Mouse (Mus musculus): ENCODE results near the gene Scnn1a.

Scnn1a gene

DNA sequence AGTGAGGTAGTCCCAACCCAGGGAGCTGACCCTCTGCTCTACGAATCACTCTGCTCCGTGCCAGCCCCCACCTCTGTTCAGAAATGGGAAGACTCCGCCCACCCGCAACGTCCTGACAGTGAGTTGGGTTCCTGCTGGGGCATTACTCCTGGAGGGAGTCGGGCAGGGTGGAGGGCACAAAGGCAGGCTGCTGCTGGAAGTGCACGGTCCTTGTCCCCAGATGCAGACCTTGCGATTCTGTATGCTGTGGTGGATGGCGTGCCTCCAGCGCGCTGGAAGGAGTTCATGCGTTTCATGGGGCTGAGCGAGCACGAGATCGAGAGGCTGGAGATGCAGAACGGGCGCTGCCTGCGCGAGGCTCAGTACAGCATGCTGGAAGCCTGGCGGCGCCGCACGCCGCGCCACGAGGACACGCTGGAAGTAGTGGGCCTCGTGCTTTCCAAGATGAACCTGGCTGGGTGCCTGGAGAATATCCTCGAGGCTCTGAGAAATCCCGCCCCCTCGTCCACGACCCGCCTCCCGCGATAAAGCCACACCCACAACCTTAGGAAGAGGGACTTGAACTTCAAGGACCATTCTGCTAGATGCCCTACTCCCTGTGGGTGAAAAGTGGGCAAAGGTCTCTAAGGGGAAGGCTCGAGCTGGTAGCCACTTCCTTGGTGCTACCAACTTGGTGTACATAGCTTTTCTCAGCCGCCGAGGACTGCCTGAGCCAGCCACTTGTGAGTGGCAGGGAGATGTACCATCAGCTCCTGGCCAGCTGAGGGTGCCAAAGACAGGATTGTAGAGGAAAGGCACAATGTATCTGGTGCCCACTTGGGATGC lies 41.2 kb downstream of the Scnn1a start:
- CTCF ChIA-PET: interaction anchor here in 3 of 4 experiments (0.6 to 1.5 kb wide), 20 partner anchors 9 to 242 kb away, joined by 3 to 6 read pairs (median 4); partner anchors contain the start of gene Tnfrsf1a (in 1 of the 3)
- POLR2A ChIA-PET: interaction anchor here in 3 of 4 experiments (0.7 to 5.0 kb wide), 13 partner anchors 10 to 196 kb away, joined by 3 to 41 read pairs (median 5); partner anchors contain the start of genes Plekhg6 (in 1 of the 3) and Tnfrsf1a (in 1 of the 3)

DNA sequence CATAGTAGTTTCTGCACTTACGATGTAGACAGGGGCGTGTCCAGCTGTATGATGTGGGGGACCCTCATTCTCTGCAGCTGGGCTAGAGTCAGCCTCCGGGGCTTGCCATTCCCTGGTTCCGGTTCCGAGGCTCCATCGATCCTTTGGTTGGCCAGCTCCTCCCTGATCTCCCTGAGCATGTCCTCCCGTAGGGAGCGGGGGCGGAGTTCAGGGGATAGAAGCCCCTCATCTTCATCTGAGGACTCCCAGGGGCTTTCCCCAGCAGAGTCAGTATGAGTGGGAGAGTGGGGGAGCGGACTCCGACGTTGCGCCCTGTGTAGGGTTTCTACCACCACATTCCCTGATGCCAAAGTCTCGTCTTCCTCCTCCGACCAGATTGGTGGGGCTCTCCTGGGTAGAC lies 42.6 kb downstream of the Scnn1a start:
- POLR2A ChIA-PET: interaction anchor here in 3 of 4 experiments (0.5 to 5.0 kb wide), 26 partner anchors 8 to 230 kb away, joined by 3 to 41 read pairs (median 7); partner anchors contain the start of genes Plekhg6 (in 1 of the 3) and Tnfrsf1a (in 1 of the 3)
- CTCF ChIA-PET: interaction anchor here in 3 of 4 experiments (0.7 to 2.8 kb wide), 14 partner anchors 14 to 240 kb away, joined by 3 to 16 read pairs (median 3); partner anchors contain the start of gene Tnfrsf1a (in 1 of the 3)

DNA sequence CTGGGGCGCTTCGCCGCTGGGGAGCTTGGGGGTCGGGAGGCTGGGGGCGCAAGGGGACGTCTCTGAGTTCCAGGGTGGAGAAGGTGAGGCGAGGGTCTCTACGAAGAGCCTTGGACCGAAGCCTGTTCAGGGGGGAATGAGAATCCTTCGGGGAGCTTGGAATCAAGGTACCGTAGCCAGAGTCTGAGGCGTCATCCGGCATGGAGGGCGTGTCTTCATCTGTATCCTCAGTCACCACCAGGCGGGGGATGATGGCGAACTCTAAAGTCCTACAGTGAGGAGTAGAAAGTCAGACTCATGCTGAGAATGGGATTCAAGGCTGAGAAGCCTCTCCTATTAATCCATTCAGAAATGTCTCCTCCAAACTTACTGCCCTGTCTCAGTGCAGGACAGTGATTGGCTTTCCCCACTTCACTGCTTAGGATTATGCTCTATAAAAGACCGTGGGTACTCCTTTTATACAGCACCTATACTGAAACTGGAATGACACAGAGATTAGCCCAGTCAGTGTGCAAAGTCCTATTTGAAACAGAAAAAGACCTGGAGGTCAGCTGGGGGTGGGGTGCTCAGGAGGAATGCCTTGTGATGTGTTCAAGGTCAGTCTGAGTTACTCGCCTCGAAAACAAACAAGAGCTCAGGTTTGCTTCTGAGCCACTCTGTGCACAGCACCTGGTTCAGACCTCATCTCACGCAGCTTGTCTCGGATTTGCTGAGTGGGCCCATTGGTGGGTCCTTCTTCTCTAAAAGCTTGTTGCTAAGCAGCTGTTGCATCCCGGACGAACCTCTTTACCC lies 43.2 kb downstream of the Scnn1a start:
- ChIA-PET POLR2A (interaction anchor here in 3 of 4 experiments (0.5 to 5.0 kb wide), 62 partner anchors 8 to 622 kb away, joined by 3 to 41 read pairs (median 5); partner anchors contain the start of genes Mrpl51 (in 2 of the 3), Ncapd2 (in 2 of the 3), Tnfrsf1a (in 2 of the 3) and Grcc10 (in 1 of the 3)), CTCF (interaction anchor here (0.5 to 2.8 kb wide), 37 partner anchors 9 to 1279 kb away, joined by 3 to 16 read pairs (median 3); no protein-coding TSS in a partner anchor)

DNA sequence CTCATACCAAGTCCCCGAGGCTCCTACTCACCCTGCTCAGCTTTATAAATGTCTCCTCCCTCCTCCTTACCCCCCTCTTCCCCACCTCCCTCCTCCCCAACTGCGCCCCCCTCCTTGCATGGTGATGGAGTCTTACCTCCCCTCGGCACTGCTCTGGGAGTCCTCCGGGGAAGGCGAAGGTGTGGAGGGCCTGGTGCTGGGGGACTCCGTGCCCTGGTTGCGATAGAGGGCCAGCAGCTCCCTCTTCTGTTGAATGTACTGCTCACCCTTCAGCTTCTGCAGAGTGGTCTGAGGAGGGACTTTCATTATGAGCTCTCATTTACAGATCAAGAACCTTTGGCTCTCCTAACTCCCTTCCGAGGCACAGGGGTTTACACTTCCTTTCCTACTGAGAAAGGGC lies 44.0 kb downstream of the Scnn1a start:
- CTCF ChIA-PET: interaction anchor here (0.5 to 2.8 kb wide), 31 partner anchors 9 to 879 kb away, joined by 3 to 16 read pairs (median 4); no protein-coding TSS in a partner anchor

DNA sequence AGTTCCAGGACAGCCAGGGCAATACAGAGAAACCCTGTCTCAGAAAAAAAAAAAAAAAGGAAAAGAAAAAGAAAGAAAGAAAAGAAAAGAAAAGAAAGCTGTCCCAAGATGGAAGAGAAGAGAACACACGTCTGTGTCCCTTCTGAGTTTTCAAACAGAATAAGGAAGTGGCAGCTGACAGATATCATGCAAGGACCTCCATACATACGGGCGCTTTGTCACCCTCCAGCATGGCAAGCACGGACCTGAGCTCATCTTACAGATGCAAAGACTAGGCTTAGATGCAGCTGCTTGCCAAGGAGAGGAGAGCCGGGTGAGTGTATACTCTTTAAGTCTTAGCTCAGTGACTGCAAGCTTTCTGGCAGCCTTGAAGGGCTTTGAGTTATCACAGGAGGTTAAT lies 45.1 kb downstream of the Scnn1a start:
- ChIA-PET POLR2A (interaction anchor here in 3 of 4 experiments (0.9 to 5.0 kb wide), 13 partner anchors 8 to 80 kb away, joined by 3 to 41 read pairs (median 10); partner anchors contain the start of genes Plekhg6 (in 1 of the 3), Tnfrsf1a (in 1 of the 3) and Tuba3a (in 1 of the 3)), CTCF (interaction anchor here in 3 of 4 experiments (0.7 to 2.8 kb wide), 10 partner anchors 22 to 237 kb away, joined by 3 to 16 read pairs (median 4); no protein-coding TSS in a partner anchor)

More for the DNA sequence above, 44.0 kb downstream of the Scnn1a start:
- POLR2A ChIA-PET: interaction anchor here in 3 of 4 experiments (0.6 to 5.0 kb wide), 60 partner anchors 7 to 623 kb away, joined by 3 to 41 read pairs (median 5); partner anchors contain the start of genes Mrpl51 (in 2 of the 3), Ncapd2 (in 2 of the 3), Tnfrsf1a (in 2 of the 3) and Grcc10 (in 1 of the 3)

DNA sequence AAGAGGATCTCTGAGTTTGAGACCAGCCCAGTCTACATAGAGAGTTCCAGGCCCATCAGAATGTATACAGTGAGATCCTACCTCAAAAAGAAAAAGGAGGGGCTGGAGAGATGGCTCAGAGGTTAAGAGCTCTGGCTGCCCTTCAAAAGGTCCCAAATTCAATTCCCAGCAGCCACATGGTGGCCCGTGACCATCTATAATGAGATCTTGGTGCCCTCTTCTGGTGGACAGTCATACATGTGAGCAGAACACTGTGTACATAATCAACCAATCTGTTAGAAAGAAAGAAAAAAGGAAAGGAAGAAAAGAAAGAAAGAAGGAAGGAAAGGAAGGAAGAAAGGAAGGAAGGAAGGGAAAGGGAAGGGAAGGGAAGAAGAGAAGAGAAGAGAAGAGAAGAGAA lies 45.7 kb downstream of the Scnn1a start:
- ChIA-PET CTCF (interaction anchor here in 3 of 4 experiments (0.7 to 1.9 kb wide), 8 partner anchors 23 to 235 kb away, joined by 3 to 8 read pairs (median 4); no protein-coding TSS in a partner anchor), POLR2A (interaction anchor here in 3 of 4 experiments (0.9 to 6.6 kb wide), 9 partner anchors 8 to 81 kb away, joined by 3 to 35 read pairs (median 5); partner anchors contain the start of gene Tuba3a (in 1 of the 3))

DNA sequence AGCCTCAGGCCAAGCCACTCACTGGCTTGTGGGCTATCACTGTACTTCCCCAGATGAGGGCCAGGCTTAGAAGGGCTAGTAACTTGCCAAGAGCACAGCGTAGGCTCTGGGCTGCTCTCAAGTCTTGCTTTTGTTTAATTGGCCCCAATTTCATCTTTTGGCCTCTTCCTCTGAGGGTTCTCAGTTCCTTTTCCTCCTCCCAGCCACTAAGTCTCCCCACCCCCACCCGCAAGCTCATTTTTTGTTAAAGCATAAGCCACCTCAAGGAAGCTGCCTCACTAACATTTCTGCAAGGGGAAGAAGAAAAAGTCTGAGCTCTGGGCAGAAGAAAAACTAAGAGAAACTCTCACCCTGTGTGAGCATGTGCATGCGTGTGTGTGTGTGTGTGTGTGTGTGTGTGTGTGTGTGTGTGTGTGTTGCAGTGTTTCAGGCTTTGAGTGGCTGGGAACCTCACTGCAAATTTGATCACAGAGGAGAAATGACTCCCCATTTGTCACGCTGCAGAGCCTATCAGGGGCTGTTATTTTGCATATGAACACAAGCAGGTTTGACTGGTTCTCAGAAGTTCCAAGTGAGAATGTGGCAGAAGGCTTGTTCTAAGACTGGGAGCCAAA lies 47.4 kb downstream of the Scnn1a start:
- ChIA-PET CTCF (interaction anchor here (0.5 to 1.2 kb wide), 9 partner anchors 11 to 102 kb away, joined by 3 to 7 read pairs (median 3); no protein-coding TSS in a partner anchor), POLR2A (interaction anchor here (0.5 to 6.6 kb wide), 31 partner anchors 9 to 256 kb away, joined by 3 to 35 read pairs (median 3); no protein-coding TSS in a partner anchor)

DNA sequence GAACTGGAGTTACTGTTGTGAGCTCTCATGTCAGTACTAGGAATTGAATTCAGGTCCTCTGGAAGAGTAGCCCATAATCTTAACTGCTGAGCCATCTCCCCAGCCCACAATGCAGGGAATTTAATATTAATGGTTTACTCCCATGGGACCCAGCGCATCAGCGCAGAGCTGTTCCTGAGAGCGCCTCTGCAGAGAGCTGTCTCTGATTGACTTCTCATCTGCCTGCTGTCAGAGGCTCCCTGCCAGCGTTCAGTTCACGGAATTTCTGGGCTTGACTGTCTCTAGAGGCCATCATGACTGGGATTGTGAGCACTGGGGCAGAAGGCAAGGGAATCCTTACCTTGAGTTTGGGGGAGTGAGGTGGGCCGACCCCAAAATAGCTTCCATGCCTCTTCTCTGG lies 56.6 kb downstream of the Scnn1a start:
- ChIA-PET POLR2A (interaction anchor here (0.7 to 4.3 kb wide), 19 partner anchors 8 to 565 kb away, joined by 3 to 33 read pairs (median 4); partner anchors contain the start of genes Gapdh (in 1 of the 4), Mrpl51 (in 1 of the 4) and Ncapd2 (in 1 of the 4)), CTCF (interaction anchor here in 2 of 4 experiments (1.0 to 1.8 kb wide), 4 partner anchors 15 to 226 kb away, joined by 3 to 9 read pairs (median 4); no protein-coding TSS in a partner anchor)

DNA sequence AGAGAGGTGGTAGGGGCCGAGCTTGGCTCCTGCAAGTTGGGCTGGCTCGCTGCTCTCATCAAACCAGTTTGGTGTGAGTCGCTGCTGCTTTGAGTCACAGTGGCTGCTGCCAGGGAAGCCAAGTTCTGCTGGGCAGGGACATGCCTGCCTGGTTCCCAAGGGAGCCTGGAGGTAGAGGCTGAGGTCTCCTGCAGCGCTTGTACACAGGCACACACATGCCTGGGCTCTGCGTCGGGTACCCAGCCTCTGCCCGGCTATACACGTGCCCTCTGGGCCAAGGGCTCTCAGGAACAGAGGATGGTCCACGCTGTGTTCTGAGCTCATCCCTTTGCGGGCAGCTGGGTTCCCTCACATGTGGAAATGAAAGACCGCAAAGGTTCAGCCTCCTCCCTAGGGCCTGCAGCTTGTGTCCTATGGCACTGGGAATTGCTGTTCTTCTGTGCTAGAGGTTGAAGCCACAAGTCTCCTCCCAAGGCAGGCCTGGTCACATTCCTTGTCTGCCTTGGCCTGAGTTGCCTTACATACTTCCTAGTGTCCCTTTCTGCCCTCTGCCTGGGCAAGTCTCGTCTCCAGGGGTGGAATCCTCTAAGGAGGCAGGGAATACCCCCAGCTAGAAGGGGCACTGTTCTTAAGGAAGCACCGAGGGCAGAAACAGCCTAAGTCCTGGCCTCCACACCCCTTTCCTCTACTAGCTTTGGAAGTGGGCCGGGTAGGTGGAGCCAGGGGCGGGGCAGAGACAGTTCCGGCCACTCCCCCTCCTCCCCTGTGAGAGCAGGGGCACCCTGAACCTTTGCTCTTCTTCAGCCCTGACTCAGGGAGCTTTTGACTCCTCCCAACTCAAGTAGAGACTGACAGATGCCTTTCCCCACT lies 57.4 kb downstream of the Scnn1a start:
- ChIA-PET CTCF (interaction anchor here in 2 of 4 experiments (0.9 to 1.8 kb wide), 11 partner anchors 11 to 243 kb away, joined by 3 to 9 read pairs (median 4); no protein-coding TSS in a partner anchor), POLR2A (interaction anchor here (0.6 to 4.3 kb wide), 50 partner anchors 8 to 1363 kb away, joined by 3 to 33 read pairs (median 4); partner anchors contain the start of genes Cd9 (in 1 of the 4), Gapdh (in 1 of the 4), Kcna6 (in 1 of the 4) and Mlf2 (in 1 of the 4))

DNA sequence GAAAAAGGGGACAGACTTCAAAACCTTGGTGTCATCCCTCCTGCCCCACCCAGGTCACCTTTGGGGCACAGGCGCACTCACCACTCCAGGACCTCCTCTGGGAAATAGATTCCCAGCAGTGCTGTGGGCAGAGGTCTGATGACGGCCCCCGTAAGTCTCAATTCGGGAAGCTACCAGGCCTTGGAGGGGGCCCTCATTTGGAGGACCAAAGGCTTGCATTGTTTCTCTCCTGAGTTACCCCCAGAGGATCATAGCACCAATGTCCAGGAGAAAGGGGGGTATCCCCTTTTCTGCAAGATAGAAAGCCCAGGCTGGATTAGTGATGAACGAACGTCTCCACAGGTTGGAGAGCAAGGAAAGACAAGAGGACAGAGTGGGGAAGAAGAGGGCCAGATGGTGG lies 58.2 kb downstream of the Scnn1a start:
- CTCF ChIA-PET: interaction anchor here in 3 of 4 experiments (0.5 to 1.8 kb wide), 11 partner anchors 11 to 505 kb away, joined by 3 to 9 read pairs (median 4); no protein-coding TSS in a partner anchor
- POLR2A ChIA-PET: interaction anchor here in 3 of 4 experiments (0.6 to 4.3 kb wide), 40 partner anchors 8 to 447 kb away, joined by 3 to 33 read pairs (median 4); partner anchors contain the start of genes Cd9 (in 1 of the 3) and Mlf2 (in 1 of the 3)

DNA sequence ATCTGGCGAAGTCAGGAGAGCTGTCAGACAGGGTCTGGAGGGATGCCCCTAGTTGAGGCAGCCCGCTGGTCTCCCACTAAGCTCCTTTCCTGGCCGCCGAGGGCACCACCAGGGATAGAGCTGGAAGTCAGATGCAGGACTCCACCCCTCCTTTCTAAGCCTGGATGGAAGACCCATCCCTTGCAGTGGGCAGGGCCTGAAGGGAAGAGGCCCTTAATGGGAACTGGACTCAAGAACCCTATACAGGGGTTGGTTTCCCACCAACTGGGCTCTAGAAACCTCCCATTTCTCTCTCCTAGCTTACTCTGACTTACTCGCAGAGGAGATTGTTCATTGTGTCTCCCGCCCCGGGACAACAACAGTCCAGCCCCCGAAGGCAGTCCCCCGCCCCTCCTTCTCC lies 59.3 kb downstream of the Scnn1a start:
- ChIA-PET CTCF (interaction anchor here in 3 of 4 experiments (0.6 to 1.7 kb wide), 5 partner anchors 9 to 282 kb away, joined by 3 to 4 read pairs (median 4); no protein-coding TSS in a partner anchor), POLR2A (interaction anchor here in 2 of 4 experiments (0.6 to 4.3 kb wide), 19 partner anchors 9 to 1915 kb away, joined by 3 to 33 read pairs (median 6); no protein-coding TSS in a partner anchor)

DNA sequence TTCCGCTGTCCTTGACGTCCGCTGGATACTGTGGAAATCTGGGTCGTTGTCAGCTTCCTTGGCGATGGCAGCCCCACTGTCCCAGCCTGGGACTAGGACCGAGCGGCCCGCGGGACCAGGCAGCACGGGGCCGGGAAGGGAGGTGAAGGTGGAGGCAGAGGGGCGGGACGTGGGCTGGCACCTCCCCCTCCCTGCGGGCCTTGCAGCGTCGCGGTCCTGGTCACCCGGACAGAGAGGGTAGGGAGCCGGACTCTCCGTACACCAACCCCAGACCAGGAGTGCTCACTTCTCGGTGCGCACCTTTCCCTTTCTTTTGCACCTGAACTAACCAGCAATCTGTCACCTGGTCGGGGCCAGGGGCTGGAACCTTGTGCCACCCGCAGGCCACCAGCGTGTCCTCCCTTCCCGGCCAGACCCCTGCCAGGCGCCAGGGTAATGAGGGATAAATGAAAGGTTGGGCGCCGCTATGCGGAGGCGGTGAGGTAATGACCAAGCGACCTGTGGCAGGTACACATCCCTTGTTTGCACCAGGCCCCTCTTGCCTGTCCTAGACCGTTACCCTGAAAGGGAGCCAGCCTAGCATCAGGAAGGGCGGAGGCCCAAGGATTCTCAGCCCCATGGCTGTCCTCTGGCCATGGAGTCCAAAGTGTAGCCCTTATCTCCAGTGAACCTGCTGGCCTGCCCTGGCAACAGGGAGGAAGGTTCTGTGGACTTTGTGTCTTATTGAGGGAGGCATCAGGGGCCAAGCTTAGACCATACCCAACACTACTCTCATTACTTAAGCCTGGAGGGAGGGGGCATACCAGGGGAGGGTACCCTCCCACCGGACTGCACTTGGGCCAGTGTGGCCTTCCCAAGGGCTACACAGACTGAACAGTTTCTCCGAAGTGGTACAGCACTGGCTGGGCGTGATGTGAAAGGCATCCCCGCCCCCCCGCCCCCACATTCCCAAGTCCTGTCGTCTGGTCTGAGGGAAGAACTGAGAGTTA lies 60.2 kb downstream of the Scnn1a start, which contains the start of gene Plekhg6:
Plekhg6 (minus strand) TSS at position 422 of the 989 bp plus-strand sequence.
- POLR2A ChIA-PET: interaction anchor here in 2 of 4 experiments (0.6 to 4.3 kb wide), 13 partner anchors 8 to 1914 kb away, joined by 3 to 33 read pairs (median 7); no protein-coding TSS in a partner anchor

DNA sequence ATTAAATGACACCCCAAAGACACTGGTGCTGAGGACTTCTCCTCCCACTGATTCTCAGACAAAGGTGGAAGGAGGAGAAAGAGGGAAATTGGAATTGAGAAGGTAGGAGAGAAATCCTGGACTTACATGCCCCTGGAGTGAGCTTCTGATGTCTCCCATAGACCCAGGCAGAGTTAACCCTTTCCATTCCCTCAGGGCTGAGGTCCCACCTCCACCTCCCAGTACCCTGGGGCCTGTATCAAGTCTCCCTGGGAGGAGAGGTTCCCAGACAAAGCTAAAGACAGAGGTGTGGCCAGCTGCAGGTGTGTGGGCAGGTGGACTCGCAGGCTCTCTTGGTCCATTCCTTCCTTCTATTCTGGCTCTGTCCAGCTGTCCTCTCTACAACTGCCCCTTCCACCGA lies 61.6 kb downstream of the Scnn1a start:
- ChIA-PET POLR2A (interaction anchor here in 2 of 4 experiments (0.6 to 2.1 kb wide), 4 partner anchors 12 to 204 kb away, joined by 3 to 7 read pairs (median 6); no protein-coding TSS in a partner anchor), CTCF (interaction anchor here in 2 of 4 experiments (1.1 to 1.4 kb wide), 2 partner anchors 18 to 114 kb away, joined by 3 to 4 read pairs; no protein-coding TSS in a partner anchor)

More for the DNA sequence above, 60.2 kb downstream of the Scnn1a start, which contains the start of gene Plekhg6:
- CTCF ChIA-PET: interaction anchor here in 2 of 4 experiments (0.6 to 0.7 kb wide), 4 partner anchors 8 to 281 kb away, joined by 3 to 4 read pairs (median 4); no protein-coding TSS in a partner anchor

All from embryonic stem cell, embryonic (primary cell).